Mouse (Mus musculus): Measurements from ENCODE around the gene Treml4. TPM values are rescaled to one million over a fixed set of nuclear protein-coding genes. Genes with fewer than 3 reads are reported as not detected.

Gene Treml4
- polyA plus RNA-seq, 1 experiment = 0.38 TPM

DNA sequence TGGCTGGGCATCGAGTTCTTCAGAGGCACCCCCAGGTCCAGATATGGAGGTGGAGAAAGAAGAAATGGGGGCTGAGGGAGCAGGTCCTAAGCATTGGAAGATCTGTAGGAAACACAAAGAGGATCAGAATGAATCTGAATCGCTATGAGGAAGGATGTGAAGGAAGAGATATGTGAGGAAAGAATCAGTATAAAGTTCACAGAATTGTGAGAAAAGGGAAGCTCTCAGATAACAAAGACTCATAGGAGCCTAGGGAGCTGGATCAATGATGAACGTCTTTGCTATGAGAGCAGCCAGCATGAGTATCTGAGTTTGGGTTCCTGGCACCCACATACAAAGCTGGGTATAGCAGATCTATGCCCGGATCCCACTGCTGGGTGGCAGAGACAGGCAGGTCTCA lies 5.7 kb downstream of the Treml4 start:
- no peak for TF ChIP-seq CTCF (IDR thresholded peaks at IDR 0.05; ENCODE audit: extremely low read depth, insufficient read depth, low read length)
- no peak for TF ChIP-seq POLR2A (IDR thresholded peaks at IDR 0.05; ENCODE audit: extremely low read depth, insufficient read depth, low read length)
- Histone ChIP-seq H3K4me3 (ENCODE audit: insufficient read depth, low read length) (no peak overlapping the region), H3K27ac (ENCODE audit: insufficient read depth, low read length) (no peak overlapping the region), H3K4me1 (ENCODE audit: control insufficient read depth, insufficient read depth, low read length) (no peaks in the 10 kb centered on the region)

GRCm38 (mm10) chr17:48272158-48272557 lies 8.1 kb downstream of the Treml4 start:
- no peak overlapping the region for H3K4me3 ChIP-seq (ENCODE audit: insufficient read depth, low read length)
- TF ChIP-seq CTCF (IDR thresholded peaks at IDR 0.05; ENCODE audit: extremely low read depth, insufficient read depth, low read length) = no peak
- TF ChIP-seq POLR2A (IDR thresholded peaks at IDR 0.05; ENCODE audit: extremely low read depth, insufficient read depth, low read length) = no peak
- H3K27ac ChIP-seq (ENCODE audit: insufficient read depth, low read length) = no peak overlapping the region
- H3K4me1 ChIP-seq (ENCODE audit: control insufficient read depth, insufficient read depth, low read length) = no peaks in the 10 kb centered on the region

GRCm38 (mm10) chr17:48272598-48272997 lies 8.5 kb downstream of the Treml4 start:
- no peaks in the 10 kb centered on the region for H3K4me1 ChIP-seq (ENCODE audit: control insufficient read depth, insufficient read depth, low read length)
- TF ChIP-seq POLR2A (IDR thresholded peaks at IDR 0.05; ENCODE audit: extremely low read depth, insufficient read depth, low read length) = no peak
- no peak for TF ChIP-seq CTCF (IDR thresholded peaks at IDR 0.05; ENCODE audit: extremely low read depth, insufficient read depth, low read length)
- H3K4me3 ChIP-seq (ENCODE audit: insufficient read depth, low read length) = no peak overlapping the region
- no peak overlapping the region for H3K27ac ChIP-seq (ENCODE audit: insufficient read depth, low read length)

DNA sequence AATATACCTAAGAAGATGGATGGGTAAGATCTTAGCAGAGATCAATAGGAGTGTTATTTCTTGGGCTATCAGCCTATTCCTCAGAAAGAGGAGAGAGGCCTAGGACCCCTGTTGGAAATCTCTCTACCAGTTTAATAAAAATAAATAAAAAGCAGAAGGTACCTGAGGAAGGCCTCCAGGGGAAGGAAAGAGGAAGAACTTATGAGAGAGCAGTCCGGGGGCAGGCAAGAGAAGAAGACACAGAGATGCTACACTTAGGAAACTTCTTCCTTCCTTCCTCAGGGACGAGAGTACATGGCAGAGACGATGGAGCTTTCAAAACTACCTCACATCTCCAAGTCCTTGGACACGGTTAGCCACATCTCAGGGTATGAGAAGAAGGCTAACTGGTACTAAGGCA lies 10.0 kb downstream of the Treml4 start:
- no peaks in the 10 kb centered on the region for H3K4me1 ChIP-seq (ENCODE audit: control insufficient read depth, insufficient read depth, low read length)
- H3K27ac ChIP-seq (ENCODE audit: insufficient read depth, low read length) = no peak overlapping the region
- TF ChIP-seq CTCF (IDR thresholded peaks at IDR 0.05; ENCODE audit: extremely low read depth, insufficient read depth, low read length) = no peak
- H3K4me3 ChIP-seq (ENCODE audit: insufficient read depth, low read length) = no peak overlapping the region

- no peak for TF ChIP-seq POLR2A (IDR thresholded peaks at IDR 0.05; ENCODE audit: extremely low read depth, insufficient read depth, low read length)
- peak; percentile 89 for TF ChIP-seq CTCF (IDR thresholded peaks at IDR 0.05; ENCODE audit: extremely low read depth, insufficient read depth, low read length)
- H3K4me3 ChIP-seq (ENCODE audit: insufficient read depth, low read length) = no peak overlapping the region
- no peaks in the 10 kb centered on the region for H3K4me1 ChIP-seq (ENCODE audit: control insufficient read depth, insufficient read depth, low read length)
- H3K27ac ChIP-seq (ENCODE audit: insufficient read depth, low read length) = no peak overlapping the region
Measured at GRCm38 (mm10) chr17:48274885-48275284, 10.8 kb downstream of the Treml4 start.

DNA sequence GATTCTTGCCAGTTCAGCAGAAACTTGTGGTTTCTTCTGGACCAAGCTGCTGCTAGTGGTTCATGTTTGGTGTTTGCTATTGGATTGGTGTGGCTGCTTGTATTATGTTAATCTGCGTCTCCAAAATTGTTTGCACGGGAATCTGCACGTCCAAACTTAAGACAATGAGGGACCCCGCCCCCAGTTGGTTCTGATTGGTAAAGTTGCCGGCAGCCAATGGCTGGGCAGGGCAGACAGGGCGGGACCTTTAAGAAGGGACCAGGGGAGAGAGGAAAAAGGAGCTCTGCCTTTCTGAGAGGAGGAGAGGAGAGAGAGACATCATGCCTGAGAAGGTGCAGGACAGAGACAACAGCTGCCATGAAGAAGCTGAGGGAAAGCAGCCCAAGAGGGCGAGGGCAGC lies 11.6 kb downstream of the Treml4 start:
- Histone ChIP-seq H3K27ac (ENCODE audit: insufficient read depth, low read length) (no peak overlapping the region), H3K4me1 (ENCODE audit: control insufficient read depth, insufficient read depth, low read length) (no peaks in the 10 kb centered on the region), H3K4me3 (ENCODE audit: insufficient read depth, low read length) (no peak overlapping the region)
- TF ChIP-seq CTCF (IDR thresholded peaks at IDR 0.05; ENCODE audit: extremely low read depth, insufficient read depth, low read length) (no peak), POLR2A (IDR thresholded peaks at IDR 0.05; ENCODE audit: extremely low read depth, insufficient read depth, low read length) (no peak)

- no peak for TF ChIP-seq CTCF (IDR thresholded peaks at IDR 0.05; ENCODE audit: extremely low read depth, insufficient read depth, low read length)
- TF ChIP-seq POLR2A (IDR thresholded peaks at IDR 0.05; ENCODE audit: extremely low read depth, insufficient read depth, low read length) = no peak
- H3K4me3 ChIP-seq (ENCODE audit: insufficient read depth, low read length) = no peak overlapping the region
- no peaks in the 10 kb centered on the region for H3K4me1 ChIP-seq (ENCODE audit: control insufficient read depth, insufficient read depth, low read length)
- no peak overlapping the region for H3K27ac ChIP-seq (ENCODE audit: insufficient read depth, low read length)
Measured at GRCm38 (mm10) chr17:48278381-48278780, 14.3 kb downstream of the Treml4 start.

- Histone ChIP-seq H3K4me1 (ENCODE audit: control insufficient read depth, insufficient read depth, low read length) (no peaks in the 10 kb centered on the region), H3K4me3 (ENCODE audit: insufficient read depth, low read length) (no peak overlapping the region), H3K27ac (ENCODE audit: insufficient read depth, low read length) (no peak overlapping the region)
- no peak for TF ChIP-seq CTCF (IDR thresholded peaks at IDR 0.05; ENCODE audit: extremely low read depth, insufficient read depth, low read length)
- TF ChIP-seq POLR2A (IDR thresholded peaks at IDR 0.05; ENCODE audit: extremely low read depth, insufficient read depth, low read length) = no peak
Measured at GRCm38 (mm10) chr17:48279002-48279401, 14.9 kb downstream of the Treml4 start.

- Histone ChIP-seq H3K4me3 (ENCODE audit: insufficient read depth, low read length) (no peak overlapping the region), H3K27ac (ENCODE audit: insufficient read depth, low read length) (no peak overlapping the region), H3K4me1 (ENCODE audit: control insufficient read depth, insufficient read depth, low read length) (no peaks in the 10 kb centered on the region)
- no peak for TF ChIP-seq CTCF (IDR thresholded peaks at IDR 0.05; ENCODE audit: extremely low read depth, insufficient read depth, low read length)
- no peak for TF ChIP-seq POLR2A (IDR thresholded peaks at IDR 0.05; ENCODE audit: extremely low read depth, insufficient read depth, low read length)
Measured at GRCm38 (mm10) chr17:48280943-48281738, 17.0 kb downstream of the Treml4 start.

DNA sequence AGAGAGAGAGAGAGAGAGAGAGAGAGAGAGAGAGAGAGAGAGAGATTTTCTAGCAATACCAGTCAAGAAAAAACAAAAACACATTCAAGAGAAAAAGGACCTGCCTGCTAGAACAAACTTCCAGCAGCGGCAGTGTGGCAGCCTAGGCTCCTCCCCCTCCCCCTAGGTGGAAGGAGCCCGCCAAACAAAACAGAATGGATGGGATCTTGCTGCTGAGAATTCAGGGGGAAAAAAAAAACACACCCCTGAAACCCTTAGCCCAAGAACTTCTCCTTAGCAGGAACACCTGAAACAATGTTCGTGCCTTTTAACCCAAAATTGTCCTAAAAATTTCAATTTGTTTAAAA lies 17.6 kb downstream of the Treml4 start:
- H3K4me3 ChIP-seq (ENCODE audit: insufficient read depth, low read length) = no peak overlapping the region
- TF ChIP-seq POLR2A (IDR thresholded peaks at IDR 0.05; ENCODE audit: extremely low read depth, insufficient read depth, low read length) (no peak), CTCF (IDR thresholded peaks at IDR 0.05; ENCODE audit: extremely low read depth, insufficient read depth, low read length) (no peak)
- no peaks in the 10 kb centered on the region for H3K4me1 ChIP-seq (ENCODE audit: control insufficient read depth, insufficient read depth, low read length)
- no peak overlapping the region for H3K27ac ChIP-seq (ENCODE audit: insufficient read depth, low read length)

All from cortical plate, adult 2 months (tissue).